Comparison of ENCODE assay signal across 14 mouse cellular contexts in the genomic region with DNA sequence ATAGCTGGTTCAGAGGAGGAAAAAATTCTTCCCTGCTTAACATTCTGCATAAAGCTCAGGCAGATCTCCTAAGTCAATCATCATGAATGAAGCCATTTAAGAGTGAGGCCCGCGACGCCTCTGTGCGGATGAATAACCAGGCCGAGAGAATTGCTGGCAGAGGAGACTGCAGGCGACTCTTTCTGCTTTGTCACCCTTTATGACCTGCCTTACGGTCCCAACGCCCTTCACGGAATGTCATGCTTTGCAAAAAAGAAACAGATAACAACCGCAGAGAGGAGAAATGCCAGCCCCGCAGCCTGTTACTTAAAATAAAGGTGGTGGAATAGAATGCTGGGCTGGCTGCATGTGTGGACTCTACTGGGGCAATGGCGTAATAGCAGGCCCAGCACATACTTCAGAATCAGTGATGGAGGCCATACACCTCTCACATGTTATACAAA.
DNase-seq lines count a peak whose midpoint lies in the region; ATAC-seq and TF ChIP-seq lines count a peak whose summit lies in the region.
"Had no signal": no experiment of that assay in that cellular context is flagged by ENCODE, and none has a peak within 500 bp of the region (broad histone marks: within the 10 kb centered on the region; RNA-seq: fewer than 3 reads in every experiment).

No protein-coding gene starts in this region.

- 52% methylated on average over 12 of the region's 12 CpGs for WGBS in heart, embryonic 10.5 days
- 52% methylated on average over 12 of the region's 12 CpGs for WGBS in hindbrain, embryonic 10.5 days
- 38% methylated on average over 12 of the region's 12 CpGs for WGBS in midbrain, postnatal 0 days

- no peaks in the 10 kb centered on the region for H3K9me3 ChIP-seq in heart, embryonic 10.5 days
- H3K9me3 ChIP-seq in hindbrain, embryonic 10.5 days, result no peaks in the 10 kb centered on the region
- no peaks in the 10 kb centered on the region for H3K9me3 ChIP-seq in midbrain, postnatal 0 days (ENCODE audit: low read length)

- no peak overlapping the region for H3K9ac ChIP-seq in midbrain, postnatal 0 days (replicated peaks; ENCODE audit: low read length, poor library complexity, severe bottlenecking)

- no peaks in the 10 kb centered on the region for H3K36me3 ChIP-seq in heart, embryonic 10.5 days
- no peaks in the 10 kb centered on the region for H3K36me3 ChIP-seq in hindbrain, embryonic 10.5 days
- H3K36me3 ChIP-seq in midbrain, postnatal 0 days (ENCODE audit: insufficient read depth, low read length), result no peaks in the 10 kb centered on the region

- H3K27me3 ChIP-seq in heart, embryonic 10.5 days (ENCODE audit: insufficient read depth, poor library complexity, severe bottlenecking), result no peaks in the 10 kb centered on the region
- H3K27me3 ChIP-seq in hindbrain, embryonic 10.5 days (ENCODE audit: insufficient read depth, poor library complexity, severe bottlenecking), result no peaks in the 10 kb centered on the region
- no peaks in the 10 kb centered on the region for H3K27me3 ChIP-seq in midbrain, postnatal 0 days (ENCODE audit: insufficient read depth, low read length)

- H3K4me1 ChIP-seq in heart, embryonic 10.5 days, result peaks cover 16% of the 10 kb centered on the region
- H3K4me1 ChIP-seq in hindbrain, embryonic 10.5 days (replicated peaks), result peaks cover 12% of the 10 kb centered on the region
- no peaks in the 10 kb centered on the region for H3K4me1 ChIP-seq in midbrain, postnatal 0 days (ENCODE audit: insufficient read depth, low read length)

- peak overlapping the region; percentile 53; the same call in 1 of the 2 replicates for H3K27ac ChIP-seq in heart, embryonic 10.5 days
- peak overlapping the region; percentile 56 for H3K27ac ChIP-seq in hindbrain, embryonic 10.5 days
- peak overlapping the region; percentile 34; the same call in 1 of the 2 replicates for H3K27ac ChIP-seq in midbrain, postnatal 0 days (ENCODE audit: low read depth, low read length)
- H3K27ac ChIP-seq: gastrocnemius, adult 2 months had no signal

- peak; percentile 23; the same call in 1 of the 2 replicates for ATAC-seq in midbrain, postnatal 0 days (ENCODE audit: low FRiP score)
- no peak for ATAC-seq in megakaryocyte, adult 5-6 weeks (ENCODE audit: poor library complexity, severe bottlenecking)

- TF ChIP-seq CTCF in midbrain, postnatal 0 days (IDR thresholded peaks at IDR 0.05), result no peak

- no peak overlapping the region for H3K4me3 ChIP-seq in heart, embryonic 10.5 days
- no peak overlapping the region for H3K4me3 ChIP-seq in hindbrain, embryonic 10.5 days
- H3K4me3 ChIP-seq in midbrain, postnatal 0 days (ENCODE audit: low read depth, low read length), result no peak overlapping the region
- H3K4me3 ChIP-seq: gastrocnemius, adult 2 months had no signal

- DNase-seq in heart, embryonic 10.5 days (ENCODE audit: low spot score), result no peak
- DNase-seq in heart, adult 11 months, result no peak
- peak; percentile 13 for DNase-seq in embryo, embryonic 11 days
- DNase-seq in hindbrain, embryonic 10.5 days (ENCODE audit: low spot score), result peak; percentile 30
- peak; percentile 59 for DNase-seq in midbrain, postnatal 0 days (ENCODE audit: low spot score)
- no peak for DNase-seq in ovary, adult 18-20 months (ENCODE audit: low spot score)
- no peak for DNase-seq in left cerebral cortex, adult 11 months (ENCODE audit: low spot score)
- DNase-seq: gastrocnemius, adult 2 months; kidney, adult 11 months; layer of hippocampus, postnatal 36 days; liver; lung, postnatal 14 days; thymus, postnatal 25 days had no signal

- no peak overlapping the region for H3K4me2 ChIP-seq in midbrain, postnatal 0 days (ENCODE audit: low read depth, low read length, poor library complexity, severe bottlenecking)

Comparison
In these comparisons a context has a peak if more than half of its experiments do, and no peak if none do; other contexts are left out.
1. DNase-seq: peak in embryo, embryonic 11 days (single experiment), hindbrain, embryonic 10.5 days (single experiment) and midbrain, postnatal 0 days (single experiment); none in heart, embryonic 10.5 days (single experiment), heart, adult 11 months (single experiment), ovary, adult 18-20 months (single experiment) and left cerebral cortex, adult 11 months (single experiment).
2. Peak in every context shown above with its lines, with median percentiles within 50 percentile points of each other: H3K27ac ChIP-seq.